Mouse (Mus musculus): ENCODE results near the gene Gm21693. TPM values are rescaled to one million over a fixed set of nuclear protein-coding genes. Genes with fewer than 3 reads are reported as not detected.
"Not testable (repeated sequence)": the region's sequence is repeated elsewhere in the genome, so short reads cannot be mapped to it uniquely, and the experiment has no call there.

Gm21693 gene
- polyA plus RNA-seq (2012; rRNA removed) = not detected in 2 replicates

- not testable (repeated sequence) for DNase-seq (ENCODE audit: low read depth)
Observed at GRCm38 (mm10) chrY:3345229-3345628, at the start of gene Gm21693. Gene Gm21693, minus strand, starts transcription at chrY:3345329.

- not testable (repeated sequence) for DNase-seq (ENCODE audit: low read depth)
Observed at GRCm38 (mm10) chrY:3340661-3341060, 4.5 kb downstream of the Gm21693 start.

- DNase-seq (ENCODE audit: low read depth) = not testable (repeated sequence)
Observed at GRCm38 (mm10) chrY:3306349-3306748, 38.8 kb downstream of the Gm21693 start, which contains the start of gene Gm21677. Gene Gm21677, minus strand, starts transcription at chrY:3306449.

Other genes starting within 250 kb of the Gm21693 start
- gene Gm21677, start 38.9 kb downstream of the Gm21693 start, polyA plus RNA-seq (2012; rRNA removed) = not detected in 2 replicates
- not detected in 2 replicates for gene Gm21704, start 64.8 kb upstream of the Gm21693 start, polyA plus RNA-seq (2012; rRNA removed)
- gene Gm21708, start 64.8 kb upstream of the Gm21693 start, polyA plus RNA-seq (2012; rRNA removed) = not detected in 2 replicates

Data from brain, embryonic 14.5 days (tissue).